Mouse (Mus musculus): ENCODE data around the gene App. TPM values are rescaled to one million over a fixed set of nuclear protein-coding genes. Genes with fewer than 3 reads are reported as not detected.

App gene
- polyA plus RNA-seq, 1 experiment from 2014 or later, result 180 TPM

DNA sequence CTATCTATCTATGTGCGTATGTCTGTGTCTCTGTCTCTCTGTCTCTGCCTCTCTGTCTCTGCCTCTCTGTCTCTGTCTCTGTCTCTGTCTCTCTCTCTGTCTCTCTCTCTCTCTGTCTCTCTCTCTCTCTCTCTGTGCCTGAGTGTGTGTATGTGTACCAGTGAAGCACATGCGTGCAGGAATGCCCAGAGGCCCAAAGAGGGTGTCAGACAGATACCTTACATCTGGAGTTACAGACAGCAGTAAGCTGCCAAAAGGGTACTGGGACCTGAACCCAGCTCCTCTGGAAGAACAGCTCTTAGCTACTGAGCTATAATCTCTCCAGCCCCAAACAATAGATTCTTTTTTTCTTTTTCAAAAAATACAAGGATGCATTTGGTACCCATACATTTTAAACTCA, 77.6 kb downstream of the App start:
- H3K4me1 ChIP-seq, result peaks cover 21% of the 10 kb centered on the region; the same call in 1 of the 2 replicates
- no peak overlapping the region for H3K27ac ChIP-seq
- H3K27me3 ChIP-seq, result no peaks in the 10 kb centered on the region
- no peak overlapping the region for H3K4me3 ChIP-seq
- no peaks in the 10 kb centered on the region for H3K9me3 ChIP-seq
- H3K9ac ChIP-seq, result no peak overlapping the region
- H3K4me2 ChIP-seq (replicated peaks), result no peak overlapping the region
- 89% methylated on average over 2 of the region's 2 CpGs for WGBS
- ATAC-seq (ENCODE audit: low FRiP score, low read depth), result no peak
- H3K36me3 ChIP-seq, result peaks cover 13% of the 10 kb centered on the region

DNA sequence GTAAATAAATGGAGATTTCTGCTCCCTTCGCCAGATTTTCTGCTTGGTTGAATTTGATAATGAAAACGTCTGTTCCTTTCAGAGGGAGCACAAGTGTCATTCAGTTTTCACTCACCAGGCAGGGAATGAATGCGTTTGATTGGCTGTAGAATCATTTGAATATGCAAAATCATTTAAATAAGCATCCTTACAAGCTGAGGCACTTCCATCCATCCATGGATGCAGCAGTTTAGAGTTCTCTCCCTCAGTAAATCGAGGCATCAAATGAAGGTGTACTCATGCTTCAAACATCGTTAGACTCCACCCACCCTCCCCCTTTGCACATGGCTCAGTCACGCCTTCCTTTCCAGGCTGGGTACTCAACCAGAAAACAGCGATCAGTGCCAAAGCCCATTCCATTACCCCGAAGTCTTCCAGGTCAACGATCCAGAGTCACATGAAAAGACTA, 80.9 kb downstream of the App start:
- 68% methylated on average over 9 of the region's 9 CpGs for WGBS
- no peak for ATAC-seq (ENCODE audit: low FRiP score, low read depth)
- H3K27me3 ChIP-seq, result no peaks in the 10 kb centered on the region
- no peak overlapping the region for H3K9ac ChIP-seq
- no peak overlapping the region for H3K4me3 ChIP-seq
- no peaks in the 10 kb centered on the region for H3K9me3 ChIP-seq
- H3K4me2 ChIP-seq (replicated peaks), result no peak overlapping the region
- H3K4me1 ChIP-seq, result peaks cover 24% of the 10 kb centered on the region; the same call in 1 of the 2 replicates
- peaks cover 8% of the 10 kb centered on the region for H3K36me3 ChIP-seq
- H3K27ac ChIP-seq, result no peak overlapping the region

DNA sequence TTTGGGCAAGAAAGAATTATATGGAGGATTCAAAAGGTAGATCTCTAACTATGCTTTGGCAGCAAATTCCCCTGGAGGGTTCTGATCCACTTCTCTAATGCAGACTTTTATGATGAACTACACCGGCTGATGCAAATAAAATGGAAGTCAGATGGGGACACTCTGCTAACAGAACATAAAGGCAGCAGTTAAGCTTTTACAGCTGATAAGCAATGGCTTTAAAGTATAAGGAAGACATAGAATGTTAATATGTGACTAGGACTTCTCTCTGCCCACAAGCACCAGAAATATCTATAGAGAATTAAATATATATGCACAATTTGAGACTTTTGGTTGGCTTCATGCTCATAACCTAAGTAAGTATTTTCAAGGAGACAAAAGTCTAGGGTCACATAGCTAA, 81.4 kb downstream of the App start:
- WGBS, result 34% methylated on average over 1 of the region's 1 CpGs
- ATAC-seq (ENCODE audit: low FRiP score, low read depth), result no peak
- H3K27ac ChIP-seq, result no peak overlapping the region

DNA sequence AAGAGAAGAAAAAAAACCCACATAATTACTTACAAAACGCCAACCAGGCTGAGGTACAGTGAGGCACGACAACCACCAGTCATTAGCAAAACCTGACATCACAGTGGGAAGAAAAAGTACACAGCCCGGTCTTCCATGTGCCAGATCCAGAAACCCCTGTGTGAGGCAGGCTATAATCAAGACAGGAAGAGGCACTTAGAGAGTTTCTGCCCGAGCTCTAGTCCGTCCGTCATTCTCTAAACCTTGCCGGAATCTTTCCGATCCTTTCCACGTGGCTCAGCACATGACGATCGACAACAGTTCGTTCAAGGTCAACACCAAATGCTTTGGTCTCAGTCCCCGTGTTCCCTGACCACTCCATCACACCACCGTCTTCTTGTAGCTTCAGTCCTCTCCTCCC, 82.6 kb downstream of the App start:
- no peak overlapping the region for H3K9ac ChIP-seq
- no peaks in the 10 kb centered on the region for H3K9me3 ChIP-seq
- no peaks in the 10 kb centered on the region for H3K27me3 ChIP-seq
- no peaks in the 10 kb centered on the region for H3K36me3 ChIP-seq
- no peak overlapping the region for H3K4me3 ChIP-seq
- WGBS, result 57% methylated on average over 14 of the region's 14 CpGs
- no peak overlapping the region for H3K4me2 ChIP-seq (replicated peaks)
- H3K4me1 ChIP-seq, result peaks cover 24% of the 10 kb centered on the region; the same call in 1 of the 2 replicates
- ATAC-seq (ENCODE audit: low FRiP score, low read depth), result no peak
- no peak overlapping the region; the same call in 1 of the 2 replicates for H3K27ac ChIP-seq

More for the DNA sequence above, 81.4 kb downstream of the App start:
- peaks cover 8% of the 10 kb centered on the region for H3K36me3 ChIP-seq
- H3K4me2 ChIP-seq (replicated peaks), result no peak overlapping the region
- no peaks in the 10 kb centered on the region for H3K9me3 ChIP-seq
- no peaks in the 10 kb centered on the region for H3K27me3 ChIP-seq
- H3K4me3 ChIP-seq, result no peak overlapping the region
- peaks cover 24% of the 10 kb centered on the region; the same call in 1 of the 2 replicates for H3K4me1 ChIP-seq
- H3K9ac ChIP-seq, result no peak overlapping the region

DNA sequence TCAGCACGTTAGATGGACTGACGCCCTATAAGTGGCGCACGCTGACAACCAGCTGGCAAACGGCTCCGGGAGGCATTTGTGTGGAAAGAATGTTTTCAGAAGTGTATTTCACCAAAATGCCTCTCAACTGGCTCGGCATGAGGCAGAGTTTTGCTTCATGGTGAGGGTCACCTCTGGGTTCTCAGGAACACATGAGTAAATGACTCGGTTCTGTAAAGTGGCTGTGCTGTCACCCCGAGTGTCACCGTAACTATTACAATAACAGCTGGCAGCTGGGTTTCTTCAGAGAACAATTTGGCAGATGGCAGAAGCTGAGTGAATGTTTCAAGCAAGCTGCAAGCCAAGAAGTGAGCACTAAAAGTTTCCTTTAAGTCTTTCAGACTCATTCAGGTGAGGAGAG, 85.4 kb downstream of the App start:
- 74% methylated on average over 10 of the region's 10 CpGs for WGBS
- H3K4me2 ChIP-seq (replicated peaks), result no peak overlapping the region
- H3K4me1 ChIP-seq, result peaks cover 18% of the 10 kb centered on the region; the same call in 1 of the 2 replicates
- ATAC-seq (ENCODE audit: low FRiP score, low read depth), result no peak
- H3K36me3 ChIP-seq, result no peaks in the 10 kb centered on the region
- H3K27ac ChIP-seq, result no peak overlapping the region
- no peak overlapping the region for H3K4me3 ChIP-seq
- no peak overlapping the region for H3K9ac ChIP-seq
- no peaks in the 10 kb centered on the region for H3K9me3 ChIP-seq
- H3K27me3 ChIP-seq, result no peaks in the 10 kb centered on the region

DNA sequence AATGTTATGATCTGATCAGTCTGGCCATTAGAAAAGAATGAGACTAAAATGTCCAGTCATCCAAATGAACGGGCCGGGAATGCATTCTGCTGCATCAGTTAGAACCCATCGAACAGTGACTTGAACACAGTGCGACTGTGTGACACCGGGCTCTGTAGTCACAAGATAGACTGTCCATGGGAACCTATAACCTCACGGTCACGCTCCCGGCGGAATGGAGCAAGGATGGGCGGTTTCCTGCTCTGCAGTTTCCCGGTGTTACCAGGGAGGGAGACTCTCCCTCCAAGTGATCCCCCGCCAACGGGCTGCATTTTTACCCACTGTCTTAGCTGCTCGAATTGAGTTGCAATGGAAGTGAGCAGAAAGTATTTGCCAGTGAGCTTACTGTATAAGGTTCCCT, 87.3 kb downstream of the App start:
- Histone ChIP-seq H3K9me3 (no peaks in the 10 kb centered on the region), H3K9ac (no peak overlapping the region), H3K36me3 (peaks cover 15% of the 10 kb centered on the region), H3K27me3 (no peaks in the 10 kb centered on the region), H3K27ac (no peak overlapping the region), H3K4me1 (peaks cover 6% of the 10 kb centered on the region; the same call in 1 of the 2 replicates), H3K4me2 (replicated peaks) (no peak overlapping the region), H3K4me3 (no peak overlapping the region)
- ATAC-seq (ENCODE audit: low FRiP score, low read depth), result no peak
- WGBS, result 86% methylated on average over 14 of the region's 14 CpGs

DNA sequence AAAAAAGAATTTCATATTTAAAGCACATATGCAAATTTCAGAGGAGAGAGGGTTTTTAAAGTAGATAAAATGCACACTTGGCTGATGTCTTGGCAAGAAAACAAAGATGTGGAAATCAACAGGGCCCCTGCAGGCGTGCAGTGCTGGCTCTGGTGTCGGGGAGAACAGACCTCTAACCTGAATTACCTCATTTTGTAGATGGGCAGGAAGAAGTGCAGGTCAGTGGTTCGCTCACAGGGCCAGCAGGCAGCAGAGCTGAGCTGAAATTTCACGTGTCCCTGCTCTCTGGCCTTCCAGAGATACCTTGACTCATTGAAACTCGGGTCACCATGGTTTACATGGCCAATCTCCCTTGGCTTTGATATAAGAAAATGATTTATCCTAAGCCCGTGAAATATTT, 87.7 kb downstream of the App start:
- Histone ChIP-seq H3K4me3 (no peak overlapping the region), H3K4me2 (replicated peaks) (no peak overlapping the region), H3K9me3 (no peaks in the 10 kb centered on the region), H3K27ac (no peak overlapping the region), H3K36me3 (peaks cover 17% of the 10 kb centered on the region), H3K9ac (no peak overlapping the region), H3K4me1 (peaks cover 3% of the 10 kb centered on the region; the same call in 1 of the 2 replicates), H3K27me3 (no peaks in the 10 kb centered on the region)
- ATAC-seq (ENCODE audit: low FRiP score, low read depth), result no peak
- 72% methylated on average over 6 of the region's 6 CpGs for WGBS

DNA sequence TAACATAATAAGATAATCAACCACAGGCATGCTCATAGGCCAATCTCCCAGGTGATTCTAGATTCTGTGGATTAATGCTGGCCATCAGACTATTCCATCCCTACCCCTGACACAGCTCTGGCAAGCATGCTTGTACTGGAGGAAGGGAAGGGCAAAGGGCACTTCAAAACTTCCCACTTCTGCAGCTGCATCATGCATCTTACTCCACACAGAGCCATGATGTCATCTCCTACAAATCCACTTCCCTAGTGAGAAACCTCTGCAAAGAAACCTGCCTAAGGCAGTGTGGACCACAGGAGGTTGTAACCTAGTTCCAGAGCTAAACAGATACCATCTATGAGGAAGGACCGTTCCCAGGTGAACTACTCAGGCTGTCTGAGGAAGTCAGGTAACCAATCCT, 89.4 kb downstream of the App start:
- Histone ChIP-seq H3K27ac (no peak overlapping the region), H3K9me3 (no peaks in the 10 kb centered on the region), H3K4me1 (no peaks in the 10 kb centered on the region), H3K36me3 (peaks cover 32% of the 10 kb centered on the region), H3K9ac (no peak overlapping the region), H3K4me2 (replicated peaks) (no peak overlapping the region), H3K27me3 (no peaks in the 10 kb centered on the region), H3K4me3 (no peak overlapping the region)
- WGBS, result 85% methylated on average over 1 of the region's 1 CpGs
- no peak for ATAC-seq (ENCODE audit: low FRiP score, low read depth)

DNA sequence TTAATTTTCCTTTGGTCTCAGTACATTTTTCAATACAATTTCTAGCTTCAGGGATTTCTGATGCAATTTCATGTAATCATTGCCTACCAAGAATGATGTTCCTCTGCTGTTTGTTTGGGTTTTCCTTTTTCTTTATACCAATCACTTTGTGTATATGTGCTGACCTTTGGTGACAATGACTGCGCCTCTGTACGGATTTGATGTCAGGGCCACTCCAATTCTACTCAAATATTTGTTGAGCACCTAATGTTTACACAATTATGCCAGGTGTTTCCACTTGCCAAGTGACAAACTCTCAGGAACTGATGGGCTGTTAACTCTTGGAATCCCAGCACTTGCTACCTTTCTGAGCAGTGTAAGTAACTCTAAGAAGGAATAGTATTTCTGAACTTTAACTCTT, 98.2 kb downstream of the App start:
- 74% methylated on average over 2 of the region's 2 CpGs for WGBS
- H3K27me3 ChIP-seq, result no peaks in the 10 kb centered on the region
- H3K36me3 ChIP-seq, result peaks cover 70% of the 10 kb centered on the region
- no peak overlapping the region for H3K9ac ChIP-seq
- no peak overlapping the region for H3K27ac ChIP-seq
- H3K9me3 ChIP-seq, result no peaks in the 10 kb centered on the region
- H3K4me2 ChIP-seq (replicated peaks), result no peak overlapping the region
- no peak for ATAC-seq (ENCODE audit: low FRiP score, low read depth)
- no peaks in the 10 kb centered on the region for H3K4me1 ChIP-seq
- H3K4me3 ChIP-seq, result no peak overlapping the region

DNA sequence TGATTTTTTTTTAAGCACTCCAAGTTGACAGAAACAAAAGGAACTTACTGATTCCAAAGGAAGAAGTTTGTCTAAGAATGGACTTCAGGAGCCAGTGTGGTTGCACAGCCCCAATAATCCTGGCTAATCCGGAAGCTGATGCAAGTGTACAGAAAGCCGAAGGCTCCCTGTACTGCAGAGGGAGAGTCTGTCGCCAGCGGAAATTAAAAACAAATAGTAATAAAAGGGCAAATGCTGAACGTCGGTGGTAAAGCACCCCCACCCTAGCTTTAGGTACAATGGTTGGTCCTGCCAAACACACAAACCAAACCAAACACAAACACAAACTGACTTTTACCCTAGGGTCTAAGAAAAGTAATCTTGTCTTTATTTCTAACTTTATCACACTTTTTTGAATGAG, 98.7 kb downstream of the App start:
- no peaks in the 10 kb centered on the region for H3K4me1 ChIP-seq
- H3K4me2 ChIP-seq (replicated peaks), result no peak overlapping the region
- no peak overlapping the region for H3K27ac ChIP-seq
- H3K9me3 ChIP-seq, result no peaks in the 10 kb centered on the region
- H3K36me3 ChIP-seq, result peaks cover 66% of the 10 kb centered on the region
- 60% methylated on average over 6 of the region's 6 CpGs for WGBS
- no peak overlapping the region for H3K4me3 ChIP-seq
- no peaks in the 10 kb centered on the region for H3K27me3 ChIP-seq
- no peak overlapping the region for H3K9ac ChIP-seq
- no peak for ATAC-seq (ENCODE audit: low FRiP score, low read depth)

DNA sequence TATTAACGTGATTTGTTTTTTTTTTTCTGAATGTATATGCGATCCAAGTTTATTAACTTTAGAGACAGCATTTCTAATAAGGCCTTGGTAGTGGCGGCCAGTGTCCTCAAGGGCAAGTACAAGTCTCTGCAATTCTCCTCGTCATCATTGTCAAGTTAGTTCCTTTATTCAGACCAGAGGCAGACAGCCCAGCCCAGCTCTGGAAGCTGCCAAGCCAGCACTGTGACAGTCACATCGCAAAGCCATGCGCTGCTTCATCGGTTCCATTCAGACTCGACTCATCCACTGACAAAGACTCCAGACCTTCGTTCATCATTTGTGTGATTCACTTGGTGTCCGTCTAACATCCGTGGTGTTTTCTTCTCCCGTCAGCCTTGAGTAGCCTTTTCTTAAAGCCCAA, 100.9 kb downstream of the App start:
- no peak overlapping the region for H3K9ac ChIP-seq
- H3K27ac ChIP-seq, result no peak overlapping the region
- no peaks in the 10 kb centered on the region for H3K9me3 ChIP-seq
- WGBS, result 93% methylated on average over 12 of the region's 12 CpGs
- peaks cover 47% of the 10 kb centered on the region for H3K36me3 ChIP-seq
- H3K27me3 ChIP-seq, result no peaks in the 10 kb centered on the region
- no peak overlapping the region for H3K4me2 ChIP-seq (replicated peaks)
- no peak overlapping the region for H3K4me3 ChIP-seq
- no peak for ATAC-seq (ENCODE audit: low FRiP score, low read depth)
- no peaks in the 10 kb centered on the region for H3K4me1 ChIP-seq

DNA sequence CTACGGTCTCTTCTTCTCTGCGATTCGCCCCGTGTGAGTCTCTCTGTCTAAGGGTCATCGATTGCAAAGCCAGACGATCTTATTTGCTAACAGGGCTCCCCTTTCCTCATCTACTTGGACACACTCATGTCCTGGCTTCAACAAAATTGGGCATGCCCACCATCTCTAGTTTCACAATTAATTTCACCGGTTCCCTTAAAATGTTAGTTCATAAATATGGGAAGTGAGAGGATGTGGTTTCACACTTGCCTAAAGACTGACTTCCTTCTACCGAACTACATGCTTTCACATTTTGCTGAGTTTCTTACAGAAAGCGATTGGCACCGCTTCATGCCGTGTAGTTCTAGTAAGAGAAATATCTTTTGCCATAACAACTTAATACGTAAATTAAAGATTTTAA, 101.8 kb downstream of the App start:
- Histone ChIP-seq H3K9ac (no peak overlapping the region), H3K4me2 (replicated peaks) (no peak overlapping the region), H3K27me3 (no peaks in the 10 kb centered on the region), H3K27ac (no peak overlapping the region), H3K4me3 (no peak overlapping the region), H3K9me3 (no peaks in the 10 kb centered on the region), H3K4me1 (no peaks in the 10 kb centered on the region), H3K36me3 (peaks cover 42% of the 10 kb centered on the region)
- ATAC-seq (ENCODE audit: low FRiP score, low read depth), result no peak
- WGBS, result 93% methylated on average over 12 of the region's 12 CpGs

DNA sequence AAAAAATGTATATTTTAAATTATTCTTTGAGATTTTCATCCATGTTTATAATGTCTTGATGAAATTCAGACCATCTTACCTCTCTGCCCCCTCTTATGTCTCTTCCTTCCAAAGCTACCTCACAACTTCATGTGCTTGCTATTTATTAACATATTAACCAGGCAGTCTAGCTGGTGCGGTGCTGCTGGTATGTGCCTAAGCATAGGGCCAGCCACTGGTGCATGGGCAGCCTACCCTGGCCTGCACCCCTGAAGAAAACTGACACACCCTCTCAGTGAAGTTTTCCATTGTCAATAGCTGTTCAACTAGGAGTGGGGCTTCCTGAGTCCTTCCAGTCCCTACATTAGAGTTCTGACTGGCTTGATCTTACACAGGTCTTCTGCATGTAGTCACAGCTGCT, 102.3 kb downstream of the App start:
- Histone ChIP-seq H3K4me3 (no peak overlapping the region), H3K36me3 (peaks cover 36% of the 10 kb centered on the region), H3K4me2 (replicated peaks) (no peak overlapping the region), H3K27ac (no peak overlapping the region), H3K4me1 (no peaks in the 10 kb centered on the region), H3K9ac (no peak overlapping the region), H3K27me3 (no peaks in the 10 kb centered on the region), H3K9me3 (no peaks in the 10 kb centered on the region)
- ATAC-seq (ENCODE audit: low FRiP score, low read depth), result no peak
- 94% methylated on average over 1 of the region's 1 CpGs for WGBS
